Mouse (Mus musculus): ENCODE results near the gene Dbh. TPM values are rescaled to one million over a fixed set of nuclear protein-coding genes. Genes with fewer than 3 reads are reported as not detected.

Dbh gene
- polyA plus RNA-seq, 1 experiment from 2014 or later, result 0.37 TPM

DNA sequence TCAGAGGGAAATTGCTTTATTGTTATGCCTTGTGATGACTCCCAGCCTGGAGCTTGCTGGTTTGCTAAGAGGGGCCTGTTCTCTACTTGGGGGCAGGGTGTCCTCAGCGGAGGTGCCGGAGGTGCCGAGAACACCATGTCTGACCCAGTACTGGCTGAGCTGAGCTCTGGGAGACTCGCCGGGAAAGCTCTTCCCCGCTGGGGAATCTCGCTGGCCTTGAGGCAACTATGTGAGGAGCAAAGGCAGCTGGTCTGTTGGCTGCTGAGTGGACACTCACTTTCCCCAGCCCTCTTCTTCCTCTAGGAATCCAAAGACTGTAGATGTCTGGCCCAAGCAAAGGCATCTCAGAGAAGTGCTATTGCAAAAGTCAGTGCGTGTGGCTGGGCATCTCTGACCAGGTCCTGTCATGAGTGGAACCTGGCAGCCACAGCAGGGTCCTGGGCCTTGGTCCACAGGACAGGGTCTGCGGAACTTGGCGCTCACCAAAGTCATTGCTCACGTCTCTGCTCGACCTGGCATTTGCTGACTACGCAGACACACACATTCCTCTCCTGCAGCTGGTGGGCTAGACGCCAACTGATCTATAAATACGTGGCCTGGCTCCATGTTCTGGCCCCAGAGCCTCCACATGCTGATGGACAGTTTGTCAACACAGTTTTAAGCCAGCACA, 41.2 kb downstream of the Dbh start:
- ATAC-seq (ENCODE audit: low FRiP score), result no peak
- H3K9ac ChIP-seq (replicated peaks), result no peak overlapping the region
- H3K4me1 ChIP-seq, result peaks cover 8% of the 10 kb centered on the region; the same call in 1 of the 2 replicates
- H3K36me3 ChIP-seq, result no peaks in the 10 kb centered on the region
- WGBS, result 87% methylated on average over 15 of the region's 15 CpGs
- no peak overlapping the region for H3K27ac ChIP-seq (replicated peaks)
- H3K4me3 ChIP-seq (replicated peaks), result no peak overlapping the region
- no peak overlapping the region for H3K4me2 ChIP-seq
- no peaks in the 10 kb centered on the region for H3K27me3 ChIP-seq (replicated peaks)
- H3K9me3 ChIP-seq (replicated peaks), result no peaks in the 10 kb centered on the region

GRCm38 (mm10) chr2:27207126-27207525, 42.1 kb downstream of the Dbh start:
- Histone ChIP-seq H3K27me3 (replicated peaks) (no peaks in the 10 kb centered on the region), H3K36me3 (no peaks in the 10 kb centered on the region), H3K4me3 (replicated peaks) (no peak overlapping the region), H3K9me3 (replicated peaks) (no peaks in the 10 kb centered on the region), H3K9ac (replicated peaks) (no peak overlapping the region), H3K27ac (replicated peaks) (no peak overlapping the region), H3K4me1 (peaks cover 8% of the 10 kb centered on the region; the same call in 1 of the 2 replicates), H3K4me2 (no peak overlapping the region)
- 93% methylated on average over 5 of the region's 5 CpGs for WGBS
- no peak for ATAC-seq (ENCODE audit: low FRiP score)

GRCm38 (mm10) chr2:27209370-27209769, 44.3 kb downstream of the Dbh start:
- H3K4me3 ChIP-seq (replicated peaks), result no peak overlapping the region
- H3K9ac ChIP-seq (replicated peaks), result no peak overlapping the region
- no peaks in the 10 kb centered on the region for H3K9me3 ChIP-seq (replicated peaks)
- WGBS, result 79% methylated on average over 9 of the region's 9 CpGs
- no peak overlapping the region for H3K4me2 ChIP-seq
- ATAC-seq (ENCODE audit: low FRiP score), result no peak
- H3K4me1 ChIP-seq, result peaks cover 8% of the 10 kb centered on the region; the same call in 1 of the 2 replicates
- no peaks in the 10 kb centered on the region for H3K27me3 ChIP-seq (replicated peaks)
- no peaks in the 10 kb centered on the region for H3K36me3 ChIP-seq
- H3K27ac ChIP-seq (replicated peaks), result no peak overlapping the region

DNA sequence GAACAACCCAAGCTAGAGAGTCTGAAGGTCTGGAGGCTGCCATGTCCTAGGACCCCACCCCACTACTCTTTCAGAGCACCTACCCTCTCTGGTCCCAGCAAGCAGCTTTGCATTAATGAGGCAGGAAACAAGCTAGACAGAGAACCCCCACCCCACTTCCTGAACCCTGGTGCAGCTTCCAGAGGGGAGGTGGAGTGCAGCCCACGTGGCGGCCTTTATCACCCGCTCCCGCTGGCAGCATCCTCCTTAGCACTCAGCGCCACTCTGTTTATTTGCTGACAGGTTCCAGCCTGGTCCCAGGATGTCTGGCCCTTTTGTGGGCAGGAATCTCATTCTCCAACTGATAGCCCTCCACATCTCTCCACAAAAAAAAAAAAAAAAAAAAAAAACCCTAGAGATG, 44.8 kb downstream of the Dbh start:
- H3K36me3 ChIP-seq, result no peaks in the 10 kb centered on the region
- ATAC-seq (ENCODE audit: low FRiP score), result no peak
- H3K4me3 ChIP-seq (replicated peaks), result no peak overlapping the region
- WGBS, result 46% methylated on average over 5 of the region's 5 CpGs
- no peak overlapping the region for H3K4me2 ChIP-seq
- no peak overlapping the region for H3K9ac ChIP-seq (replicated peaks)
- H3K4me1 ChIP-seq, result peaks cover 8% of the 10 kb centered on the region; the same call in 1 of the 2 replicates
- H3K27me3 ChIP-seq (replicated peaks), result no peaks in the 10 kb centered on the region
- H3K27ac ChIP-seq (replicated peaks), result no peak overlapping the region
- no peaks in the 10 kb centered on the region for H3K9me3 ChIP-seq (replicated peaks)

GRCm38 (mm10) chr2:27210255-27210654, 45.2 kb downstream of the Dbh start:
- no peaks in the 10 kb centered on the region for H3K36me3 ChIP-seq
- H3K27ac ChIP-seq (replicated peaks), result no peak overlapping the region
- no peak for ATAC-seq (ENCODE audit: low FRiP score)
- H3K4me2 ChIP-seq, result no peak overlapping the region
- H3K4me1 ChIP-seq, result peaks cover 8% of the 10 kb centered on the region; the same call in 1 of the 2 replicates
- 62% methylated on average over 7 of the region's 7 CpGs for WGBS
- H3K9me3 ChIP-seq (replicated peaks), result no peaks in the 10 kb centered on the region
- no peak overlapping the region for H3K9ac ChIP-seq (replicated peaks)
- H3K4me3 ChIP-seq (replicated peaks), result no peak overlapping the region
- H3K27me3 ChIP-seq (replicated peaks), result no peaks in the 10 kb centered on the region

DNA sequence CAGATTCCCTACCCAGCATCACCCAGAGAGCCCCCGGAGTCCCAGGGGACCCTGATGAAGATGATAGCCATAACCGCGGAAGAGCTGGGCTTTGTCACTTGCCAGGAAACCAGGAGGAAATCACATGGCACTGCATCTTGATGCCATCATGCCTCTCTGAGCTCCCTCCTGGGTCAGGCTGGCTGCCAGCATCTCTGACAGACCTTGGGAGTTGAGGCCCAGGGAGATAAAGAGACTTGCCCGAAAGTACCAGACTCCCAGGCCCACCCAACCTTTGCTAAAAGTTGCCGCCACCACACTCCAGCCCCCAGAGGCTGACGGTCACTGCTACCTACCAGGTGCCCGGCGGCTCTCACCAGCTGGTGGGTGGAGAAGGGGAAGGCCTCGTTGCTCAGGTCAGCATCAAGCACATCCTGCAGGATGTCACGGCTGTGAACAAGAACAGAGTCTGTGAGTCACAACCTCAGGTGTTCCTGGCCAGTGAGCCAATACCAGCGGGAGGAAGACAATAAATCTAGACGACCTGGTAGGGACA, 45.7 kb downstream of the Dbh start:
- Histone ChIP-seq H3K27ac (replicated peaks) (no peak overlapping the region), H3K4me2 (no peak overlapping the region), H3K9me3 (replicated peaks) (no peaks in the 10 kb centered on the region), H3K9ac (replicated peaks) (no peak overlapping the region), H3K4me1 (peaks cover 6% of the 10 kb centered on the region; the same call in 1 of the 2 replicates), H3K4me3 (replicated peaks) (no peak overlapping the region), H3K36me3 (no peaks in the 10 kb centered on the region), H3K27me3 (replicated peaks) (no peaks in the 10 kb centered on the region)
- no peak for ATAC-seq (ENCODE audit: low FRiP score)
- 87% methylated on average over 12 of the region's 12 CpGs for WGBS

GRCm38 (mm10) chr2:27211966-27212893, 47.2 kb downstream of the Dbh start:
- Histone ChIP-seq H3K27ac (replicated peaks) (no peak overlapping the region), H3K27me3 (replicated peaks) (no peaks in the 10 kb centered on the region), H3K36me3 (no peaks in the 10 kb centered on the region), H3K9ac (replicated peaks) (no peak overlapping the region), H3K4me2 (no peak overlapping the region), H3K4me1 (no peaks in the 10 kb centered on the region), H3K9me3 (replicated peaks) (no peaks in the 10 kb centered on the region), H3K4me3 (replicated peaks) (no peak overlapping the region)
- no peak for ATAC-seq (ENCODE audit: low FRiP score)
- WGBS, result 66% methylated on average over 8 of the region's 8 CpGs

- no peak for ATAC-seq (ENCODE audit: low FRiP score)
- 83% methylated on average over 2 of the region's 2 CpGs for WGBS
- H3K27me3 ChIP-seq (replicated peaks), result no peaks in the 10 kb centered on the region
Observed at GRCm38 (mm10) chr2:27215537-27215936, 50.5 kb downstream of the Dbh start.

DNA sequence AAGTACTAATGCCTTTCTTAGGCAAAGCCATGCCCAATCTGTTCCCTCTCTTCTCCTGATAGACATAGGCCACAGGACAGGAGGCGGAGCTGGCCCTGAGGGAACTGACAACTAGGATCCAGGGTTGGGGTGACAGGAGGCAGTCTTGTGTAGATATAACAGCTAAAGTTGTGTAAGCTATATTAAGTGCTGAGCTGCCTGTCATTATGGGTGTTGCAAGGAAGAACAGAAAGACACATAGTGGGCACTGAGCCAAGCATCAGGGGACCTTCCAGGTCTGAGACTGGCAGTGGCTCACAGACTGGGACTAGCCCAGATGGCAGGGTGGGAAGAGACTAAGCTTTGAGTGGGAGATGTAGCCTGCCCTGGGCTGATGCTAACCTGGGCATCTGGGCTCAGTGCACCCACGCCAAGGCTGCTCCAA, 53.1 kb downstream of the Dbh start:
- ATAC-seq (ENCODE audit: low FRiP score), result no peak
- H3K4me2 ChIP-seq, result no peak overlapping the region
- H3K27me3 ChIP-seq (replicated peaks), result no peaks in the 10 kb centered on the region
- H3K9ac ChIP-seq (replicated peaks), result no peak overlapping the region
- H3K36me3 ChIP-seq, result no peaks in the 10 kb centered on the region
- no peaks in the 10 kb centered on the region for H3K4me1 ChIP-seq
- H3K4me3 ChIP-seq (replicated peaks), result no peak overlapping the region
- WGBS, result 81% methylated on average over 2 of the region's 2 CpGs
- H3K27ac ChIP-seq (replicated peaks), result no peak overlapping the region
- no peaks in the 10 kb centered on the region for H3K9me3 ChIP-seq (replicated peaks)

More at GRCm38 (mm10) chr2:27215537-27215936, 50.5 kb downstream of the Dbh start:
- H3K27ac ChIP-seq (replicated peaks), result no peak overlapping the region
- no peak overlapping the region for H3K4me3 ChIP-seq (replicated peaks)
- no peaks in the 10 kb centered on the region for H3K36me3 ChIP-seq
- no peak overlapping the region for H3K4me2 ChIP-seq
- no peak overlapping the region for H3K9ac ChIP-seq (replicated peaks)
- H3K4me1 ChIP-seq, result no peaks in the 10 kb centered on the region
- H3K9me3 ChIP-seq (replicated peaks), result no peaks in the 10 kb centered on the region

- no peaks in the 10 kb centered on the region for H3K27me3 ChIP-seq (replicated peaks)
- no peak overlapping the region for H3K4me3 ChIP-seq (replicated peaks)
- ATAC-seq (ENCODE audit: low FRiP score), result no peak
- no peaks in the 10 kb centered on the region for H3K9me3 ChIP-seq (replicated peaks)
- H3K36me3 ChIP-seq, result no peaks in the 10 kb centered on the region
- WGBS, result 86% methylated on average over 8 of the region's 8 CpGs
- no peaks in the 10 kb centered on the region for H3K4me1 ChIP-seq
- no peak overlapping the region for H3K27ac ChIP-seq (replicated peaks)
- H3K4me2 ChIP-seq, result no peak overlapping the region
- H3K9ac ChIP-seq (replicated peaks), result no peak overlapping the region
Observed at GRCm38 (mm10) chr2:27218569-27218968, 53.5 kb downstream of the Dbh start.

DNA sequence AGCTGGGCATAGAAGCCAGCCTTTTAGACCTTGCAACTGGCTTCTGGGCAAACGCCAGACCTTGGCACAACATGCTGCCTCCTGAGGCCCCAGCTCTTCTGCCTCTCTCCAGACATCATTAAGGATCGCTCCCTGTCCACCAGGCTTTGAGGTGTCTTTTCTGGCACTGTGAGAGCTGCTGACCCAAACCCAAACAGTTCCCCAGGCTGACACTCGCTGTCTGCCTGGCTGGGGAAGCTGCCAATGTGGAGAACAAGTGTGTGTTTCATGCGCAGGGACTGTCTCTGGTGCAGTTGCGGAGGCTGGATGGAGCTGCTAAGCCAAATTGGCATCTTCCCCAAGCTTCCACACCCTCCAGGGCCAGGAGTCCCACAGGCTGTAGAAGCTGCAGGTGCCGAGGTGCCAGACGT, 58.0 kb downstream of the Dbh start:
- Histone ChIP-seq H3K4me2 (no peak overlapping the region), H3K27me3 (replicated peaks) (no peaks in the 10 kb centered on the region), H3K4me1 (no peaks in the 10 kb centered on the region), H3K9ac (replicated peaks) (no peak overlapping the region), H3K27ac (replicated peaks) (no peak overlapping the region), H3K4me3 (replicated peaks) (no peak overlapping the region), H3K36me3 (no peaks in the 10 kb centered on the region), H3K9me3 (replicated peaks) (no peaks in the 10 kb centered on the region)
- ATAC-seq (ENCODE audit: low FRiP score), result no peak
- WGBS, result 86% methylated on average over 7 of the region's 7 CpGs

Data from neural tube, embryonic 15.5 days (tissue).